Mouse (Mus musculus) limb, embryonic 12.5 days (tissue): ENCODE results near the gene Cdk2. TPM values are rescaled to one million over a fixed set of nuclear protein-coding genes. Genes with fewer than 3 reads are reported as not detected.
A peak's percentile ranks its signal among the peaks of the same experiment; 100 is the strongest.
"Not testable (repeated sequence)": the region's sequence is repeated elsewhere in the genome, so short reads cannot be mapped to it uniquely, and the experiment has no call there.

Experiments used
- ATAC-seq: fragments of 200-750 bp; cut with Nextera tagmentation; 2 replicates; pipeline ENCODE4 v1.8.0; 2017; ENCODE audit warnings: low read depth, moderate TSS enrichment; ENCODE audit not compliant: insufficient number of reproducible peaks, insufficient read depth, low FRiP score, low TSS enrichment
- H3K27ac ChIP-seq: fragments of 300-500 bp; sonication (generic); 2 replicates; pipeline ENCODE4 v1.5.1; 2016; ENCODE audit warnings: mild to moderate bottlenecking, moderate library complexity
- H3K27me3 ChIP-seq: fragments of 300-500 bp; sonication (generic); 2 replicates; pipeline ENCODE4 v1.6.1; 2016; ENCODE audit warnings: mild to moderate bottlenecking, moderate library complexity
- H3K36me3 ChIP-seq: fragments of 300-500 bp; sonication (generic); 2 replicates; pipeline ENCODE4 v1.6.1; 2016; ENCODE audit warnings: mild to moderate bottlenecking, moderate library complexity
- H3K4me1 ChIP-seq: fragments of 300-500 bp; sonication (generic); replicated peaks from 2 replicates; pipeline ENCODE4 v1.6.1; 2016
- H3K4me2 ChIP-seq: fragments of 300-500 bp; sonication (generic); 2 replicates; pipeline ENCODE4 v1.6.1; 2016; ENCODE audit warnings: mild to moderate bottlenecking, moderate library complexity
- H3K4me3 ChIP-seq: fragments of 300-500 bp; sonication (generic); replicated peaks from 2 replicates; pipeline ENCODE4 v1.5.1; 2016; ENCODE audit warnings: mild to moderate bottlenecking
- H3K9ac ChIP-seq: fragments of 300-500 bp; sonication (generic); replicated peaks from 2 replicates; pipeline ENCODE4 v1.6.1; 2016; ENCODE audit warnings: mild to moderate bottlenecking, moderate library complexity
- H3K9me3 ChIP-seq: fragments of 300-500 bp; sonication (generic); 2 replicates; pipeline ENCODE4 v1.6.1; 2016; ENCODE audit warnings: mild to moderate bottlenecking, moderate library complexity
- WGBS: fragments of 180-500 bp; shearing (Covaris S2); methylation state at CpG from one replicate; pipeline ENCODE4 v1.1.7; 2016; 5-methylcytosine and 5-hydroxymethylcytosine counted together
- polyA plus RNA-seq: library from polyadenylated mRNA; unstranded; fragments of >200 nt; fragmentation: Nextera tagmentation; extraction: Ambion mirVana; gene quantifications from 2 replicates; pipeline ENCODE4 v1.2.1, GENCODE M21; 2016

The Cdk2 gene
- polyA plus RNA-seq, 1 experiment from 2014 or later: 161 TPM

- Histone ChIP-seq H3K27me3 (peaks cover 30% of the 10 kb centered on the region), H3K4me1 (peaks cover 29% of the 10 kb centered on the region), H3K4me2 (peak overlapping the region; percentile 94; the same call in 1 of the 2 replicates), H3K27ac (no peak overlapping the region), H3K36me3 (no peaks in the 10 kb centered on the region), H3K9ac (no peak overlapping the region), H3K4me3 (peak overlapping the region; percentile 69), H3K9me3 (no peaks in the 10 kb centered on the region)
- WGBS: 28% methylated on average over 4 of the region's 4 CpGs
- no peak for ATAC-seq
Observed at GRCm38 (mm10) chr10:128742616-128743015, 37.8 kb upstream of the Cdk2 start.

GRCm38 (mm10) chr10:128740296-128740695, 35.5 kb upstream of the Cdk2 start:
- ATAC-seq: no peak
- Histone ChIP-seq H3K9ac (no peak overlapping the region), H3K9me3 (no peaks in the 10 kb centered on the region), H3K36me3 (no peaks in the 10 kb centered on the region), H3K4me3 (no peak overlapping the region), H3K4me1 (peaks cover 31% of the 10 kb centered on the region), H3K4me2 (no peak overlapping the region), H3K27ac (no peak overlapping the region), H3K27me3 (peaks cover 30% of the 10 kb centered on the region)
- 60% methylated on average over 2 of the region's 2 CpGs for WGBS

DNA sequence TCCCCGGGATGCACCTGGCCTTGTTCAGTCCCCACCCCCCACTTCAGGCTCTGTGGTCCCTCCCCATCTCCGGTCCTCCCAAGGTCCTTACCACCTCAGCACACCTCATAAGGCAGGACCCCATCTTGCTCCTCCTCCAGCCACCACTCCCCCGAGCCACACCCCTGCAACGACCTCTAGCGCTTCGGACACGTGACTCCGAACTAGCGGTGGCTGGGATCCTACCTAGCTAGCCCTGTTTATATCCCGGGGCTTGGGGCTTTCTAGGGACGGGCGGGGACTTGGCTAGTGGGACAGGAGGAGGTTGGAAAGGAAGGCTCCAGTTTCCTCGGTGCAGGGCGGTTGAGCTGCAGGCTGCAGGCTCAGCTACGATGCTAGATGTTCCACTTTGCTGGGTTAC, 32.6 kb upstream of the Cdk2 start:
- Histone ChIP-seq H3K4me3 (peak overlapping the region; percentile 20), H3K9ac (no peak overlapping the region), H3K9me3 (no peaks in the 10 kb centered on the region), H3K4me1 (peaks cover 6% of the 10 kb centered on the region; the same call in 1 of the 2 replicates), H3K27ac (no peak overlapping the region), H3K4me2 (peak overlapping the region; percentile 52), H3K36me3 (0 out of 2 replicates have a peak, but pooled peaks cover 6% of the 10 kb centered on the region), H3K27me3 (peaks cover 6% of the 10 kb centered on the region)
- WGBS: 4% methylated on average over 15 of the region's 15 CpGs
- ATAC-seq: peak; percentile 63; the same call in 1 of the 2 replicates

- Histone ChIP-seq H3K4me2 (no peak overlapping the region), H3K9me3 (no peaks in the 10 kb centered on the region), H3K27me3 (no peaks in the 10 kb centered on the region), H3K36me3 (peaks cover 9% of the 10 kb centered on the region; the same call in 1 of the 2 replicates), H3K4me1 (no peaks in the 10 kb centered on the region), H3K9ac (no peak overlapping the region), H3K27ac (no peak overlapping the region), H3K4me3 (no peak overlapping the region)
- no peak for ATAC-seq
Observed at GRCm38 (mm10) chr10:128731992-128732391, 27.2 kb upstream of the Cdk2 start.

DNA sequence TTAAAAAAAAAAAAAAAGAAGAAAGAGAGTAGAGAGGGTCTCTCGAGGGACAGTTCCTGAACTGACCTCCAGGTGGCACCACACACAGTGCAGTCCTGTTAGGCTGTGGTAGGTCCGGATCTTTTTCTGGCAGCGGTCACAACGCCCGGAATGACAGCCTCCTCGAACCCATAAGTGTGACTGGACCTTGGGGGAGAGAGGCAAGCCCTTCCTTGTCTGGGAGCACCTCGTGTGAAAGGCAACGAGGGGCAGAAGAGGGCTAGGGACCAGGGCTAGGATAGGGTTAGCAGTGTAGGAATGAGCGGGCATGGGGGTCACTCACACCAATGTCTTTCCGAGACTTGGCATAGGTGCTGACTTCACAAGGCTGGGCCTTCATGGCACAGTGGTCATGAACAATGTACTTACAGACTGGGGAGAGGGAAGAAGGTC, 26.2 kb upstream of the Cdk2 start:
- Histone ChIP-seq H3K27me3 (no peaks in the 10 kb centered on the region), H3K4me3 (no peak overlapping the region), H3K27ac (no peak overlapping the region), H3K9ac (no peak overlapping the region), H3K4me2 (no peak overlapping the region), H3K36me3 (peaks cover 9% of the 10 kb centered on the region; the same call in 1 of the 2 replicates), H3K4me1 (no peaks in the 10 kb centered on the region), H3K9me3 (no peaks in the 10 kb centered on the region)
- peak; percentile 32; the same call in 1 of the 2 replicates for ATAC-seq
- WGBS: 23% methylated on average over 10 of the region's 10 CpGs

GRCm38 (mm10) chr10:128728059-128728458, 23.2 kb upstream of the Cdk2 start:
- no peak for ATAC-seq
- Histone ChIP-seq H3K27ac (no peak overlapping the region), H3K4me3 (no peak overlapping the region), H3K4me1 (no peaks in the 10 kb centered on the region), H3K9me3 (no peaks in the 10 kb centered on the region), H3K27me3 (no peaks in the 10 kb centered on the region), H3K4me2 (no peak overlapping the region), H3K9ac (no peak overlapping the region), H3K36me3 (peaks cover 7% of the 10 kb centered on the region; the same call in 1 of the 2 replicates)
- whole genome bisulfite sequencing: 79% methylated on average over 5 of the region's 5 CpGs

DNA sequence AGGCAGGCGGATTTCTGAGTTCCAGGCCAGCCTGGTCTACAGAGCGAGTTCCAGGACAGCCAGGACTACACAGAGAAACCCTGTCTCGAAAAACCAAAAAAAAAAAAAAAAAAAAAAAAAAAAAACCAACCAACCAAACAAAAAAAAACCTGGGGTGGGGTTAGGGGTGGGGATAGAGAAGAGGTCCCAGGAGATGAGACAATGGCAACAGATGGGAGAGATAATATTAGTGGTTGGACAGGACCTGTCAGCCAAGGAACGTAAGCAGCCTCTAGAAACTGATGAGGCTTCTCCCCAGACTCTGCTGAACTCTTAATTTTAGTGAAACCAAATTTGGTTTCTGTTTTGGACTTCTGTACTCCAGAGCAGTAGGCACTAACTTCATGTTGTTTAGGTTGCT, 20.6 kb upstream of the Cdk2 start:
- not testable (repeated sequence) for H3K4me1 ChIP-seq, H3K36me3 ChIP-seq, H3K27ac ChIP-seq, H3K4me3 ChIP-seq, H3K4me2 ChIP-seq, H3K27me3 ChIP-seq, H3K9ac ChIP-seq, ATAC-seq, H3K9me3 ChIP-seq
- 83% methylated on average over 4 of the region's 4 CpGs for WGBS

DNA sequence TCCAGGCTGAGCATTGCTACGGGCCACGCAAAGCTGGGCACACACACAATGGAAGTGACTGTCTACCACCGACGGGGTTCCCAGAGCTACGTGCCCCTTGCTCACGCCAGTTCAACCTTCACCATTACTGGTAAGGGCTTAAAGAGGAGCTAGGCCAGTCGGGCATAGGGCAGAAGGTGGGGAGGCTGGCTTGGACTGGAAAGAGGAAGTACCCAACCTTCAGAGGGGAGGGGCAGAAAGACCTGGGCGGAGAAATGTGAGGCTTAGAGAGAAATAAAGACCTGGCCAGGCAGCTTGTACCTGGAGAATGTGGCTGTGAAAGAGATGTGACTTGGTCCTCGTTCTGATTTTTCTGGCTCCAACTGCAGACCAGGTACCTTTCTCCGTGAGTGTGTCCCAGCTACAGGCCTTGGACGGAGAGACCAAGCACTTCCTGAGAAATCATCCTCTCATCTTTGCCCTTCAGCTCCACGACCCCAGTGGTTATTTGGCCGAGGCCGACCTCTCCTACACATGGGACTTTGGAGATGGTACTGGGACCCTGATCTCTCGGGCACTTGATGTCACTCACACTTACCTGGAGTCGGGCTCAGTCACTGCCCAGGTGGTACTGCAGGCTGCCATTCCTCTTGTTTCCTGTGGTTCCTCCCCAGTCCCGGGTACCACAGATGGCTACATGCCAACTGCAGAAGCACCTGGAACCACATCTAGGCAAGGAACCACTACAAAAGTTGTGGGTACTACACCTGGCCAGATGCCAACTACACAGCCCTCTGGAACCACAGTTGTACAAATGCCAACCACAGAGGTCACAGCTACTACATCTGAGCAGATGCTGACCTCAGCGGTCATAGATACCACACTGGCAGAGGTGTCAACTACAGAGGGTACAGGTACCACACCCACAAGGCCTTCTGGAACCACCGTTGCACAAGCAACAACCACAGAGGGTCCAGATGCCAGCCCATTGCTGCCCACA, 11.0 kb upstream of the Cdk2 start:
- H3K4me2 ChIP-seq: no peak overlapping the region
- 0 out of 2 replicates have a peak, but pooled peaks cover 3% of the 10 kb centered on the region for H3K27me3 ChIP-seq
- no peak overlapping the region for H3K4me3 ChIP-seq
- 86% methylated on average over 19 of the region's 19 CpGs for WGBS
- no peaks in the 10 kb centered on the region for H3K4me1 ChIP-seq
- no peak for ATAC-seq
- H3K9me3 ChIP-seq: no peaks in the 10 kb centered on the region
- H3K36me3 ChIP-seq: no peaks in the 10 kb centered on the region
- H3K9ac ChIP-seq: no peak overlapping the region
- H3K27ac ChIP-seq: no peak overlapping the region

GRCm38 (mm10) chr10:128711318-128711717, 6.5 kb upstream of the Cdk2 start:
- not testable (repeated sequence) for H3K9me3 ChIP-seq, H3K27me3 ChIP-seq, H3K36me3 ChIP-seq, H3K4me2 ChIP-seq, H3K4me3 ChIP-seq, H3K4me1 ChIP-seq, H3K9ac ChIP-seq, ATAC-seq, H3K27ac ChIP-seq
- 89% methylated on average over 7 of the region's 7 CpGs for WGBS

DNA sequence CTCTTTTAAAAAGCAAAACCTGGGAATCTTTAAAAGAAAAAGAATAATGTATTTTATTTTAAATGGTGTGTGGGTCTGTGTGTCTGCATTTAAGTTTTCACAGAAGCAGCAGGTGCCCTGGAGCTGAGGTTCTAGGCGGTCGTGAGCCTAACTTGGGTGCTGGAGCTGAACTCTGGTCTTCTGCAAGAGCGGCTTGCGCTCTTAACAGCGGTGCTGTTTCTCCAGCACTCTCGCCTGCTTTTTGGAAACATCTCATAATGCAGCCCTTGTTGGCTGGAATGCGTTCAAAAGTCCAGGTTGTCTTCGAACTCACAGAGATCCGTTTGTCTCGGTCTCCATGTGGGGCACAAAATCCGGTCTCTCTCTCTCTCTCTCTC, 474 bp upstream of the Cdk2 start:
- Histone ChIP-seq H3K27me3 (no peaks in the 10 kb centered on the region), H3K9me3 (no peaks in the 10 kb centered on the region), H3K4me3 (peak overlapping the region; percentile 77), H3K36me3 (peaks cover 33% of the 10 kb centered on the region), H3K4me2 (peak overlapping the region; percentile 87), H3K4me1 (peaks cover 22% of the 10 kb centered on the region), H3K27ac (peak overlapping the region; percentile 97), H3K9ac (peak overlapping the region; percentile 79)
- ATAC-seq: 0 out of 2 replicates have a peak, but pooled peaks have one; percentile 26
- 11% methylated on average over 11 of the region's 11 CpGs for WGBS

DNA sequence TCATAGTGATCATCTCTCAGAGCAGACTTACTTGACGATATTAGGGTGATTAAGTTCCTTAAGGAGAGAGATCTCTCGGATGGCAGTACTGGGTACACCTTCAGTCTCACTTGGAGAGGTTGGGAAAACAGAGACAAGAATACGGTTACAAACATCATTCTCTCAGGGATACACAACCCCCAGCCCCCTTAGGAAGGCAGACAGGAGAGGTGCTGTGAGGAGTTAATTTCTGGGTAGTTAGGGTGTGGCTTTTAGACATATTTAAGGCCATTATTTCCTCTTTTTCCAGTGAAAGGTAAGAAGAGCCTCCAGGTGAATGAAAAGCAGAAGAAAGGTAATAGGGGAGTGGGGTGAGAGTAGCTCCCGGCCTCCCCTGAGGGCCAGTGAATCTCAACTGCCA, 936 bp downstream of the Cdk2 start, which contains the start of gene Pmel:
Gene Pmel, plus strand, starts transcription at position 301 of the 400 bp plus-strand sequence.
- ATAC-seq: no peak
- WGBS: 14% methylated on average over 4 of the region's 4 CpGs
- Histone ChIP-seq H3K4me3 (peak within 1 kb of the TSS; percentile 77), H3K4me1 (peaks cover 22% of the 10 kb centered on the region), H3K27ac (peak within 1 kb of the TSS; percentile 97), H3K27me3 (no peaks in the 10 kb centered on the region), H3K36me3 (peaks cover 47% of the 10 kb centered on the region), H3K9me3 (no peaks in the 10 kb centered on the region), H3K9ac (peak within 1 kb of the TSS; percentile 79), H3K4me2 (peak within 1 kb of the TSS; percentile 87)
